Mouse (Mus musculus) right cerebral cortex, postnatal 4 days (tissue): ENCODE data around the gene Lhx1.

ENCODE experiments used
- DNase-seq: peaks from one replicate; pipeline ENCODE4 v3.0.0-alpha.2; 2022

Gene Lhx1

DNA sequence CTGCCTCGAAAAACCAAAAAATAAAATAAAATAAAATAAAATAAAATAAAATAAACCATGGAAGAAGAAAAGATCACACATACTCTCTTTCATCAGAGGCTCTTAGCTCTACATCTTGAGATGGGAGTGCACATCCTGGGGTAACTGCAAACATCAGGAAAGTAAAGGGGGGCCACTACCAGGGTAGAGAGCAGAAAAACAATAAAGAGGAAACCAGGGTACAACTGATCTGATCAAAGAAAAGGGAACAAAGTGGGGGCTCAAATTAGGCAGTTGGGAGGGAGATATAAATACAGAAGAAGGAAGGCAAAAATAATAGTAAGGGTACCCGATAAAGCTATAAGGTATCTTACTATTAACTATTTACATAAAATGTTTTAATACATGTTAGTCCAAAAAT lies 48.7 kb downstream of the Lhx1 start:
- no peak for DNase-seq

DNA sequence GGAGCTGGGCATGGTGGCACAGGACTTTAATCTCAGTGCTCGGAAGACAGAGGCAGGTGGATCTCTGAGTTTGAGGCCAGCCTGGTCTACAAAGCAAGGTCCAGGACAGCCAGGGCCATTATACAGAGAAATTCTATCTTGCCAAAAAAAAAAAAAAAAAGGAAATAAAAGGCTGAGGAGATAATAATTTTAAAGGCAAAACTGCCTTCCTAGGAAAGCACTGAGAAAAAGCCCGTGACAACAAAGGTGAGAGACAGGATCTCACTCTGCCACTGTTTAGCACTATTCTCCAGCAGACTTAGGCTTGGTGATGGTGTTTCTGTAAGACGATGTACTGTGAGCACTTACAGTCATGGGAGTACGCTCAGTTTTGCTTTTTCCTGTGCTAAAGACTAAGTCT lies 49.3 kb downstream of the Lhx1 start:
- no peak for DNase-seq

DNA sequence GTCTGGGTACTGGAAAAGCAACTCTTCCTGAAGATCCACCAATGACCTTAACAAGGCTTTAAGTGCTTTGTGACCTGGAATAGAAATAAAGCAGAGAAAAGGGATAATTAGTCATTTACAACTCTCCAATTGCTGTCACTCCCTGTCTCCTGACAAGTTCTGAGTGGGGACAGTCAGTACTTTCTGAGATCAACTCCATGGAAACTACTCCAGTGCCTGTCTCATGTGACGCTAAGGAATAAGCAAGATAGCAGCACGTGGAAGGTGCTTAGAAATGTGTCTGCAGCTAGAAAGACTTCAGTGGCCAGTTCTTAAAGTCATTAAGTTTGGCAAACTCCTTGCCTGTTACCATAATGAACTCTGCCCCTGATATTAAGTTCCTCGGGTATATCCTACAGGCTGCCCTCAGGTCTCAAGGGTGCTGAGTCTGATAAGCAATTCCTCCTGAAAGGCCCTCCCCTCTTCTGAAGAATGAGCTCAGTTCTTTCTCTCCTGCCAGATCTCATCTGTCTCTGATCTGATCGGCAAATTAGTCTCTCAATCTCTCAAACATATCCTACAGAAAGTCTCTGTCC lies 52.2 kb downstream of the Lhx1 start:
- DNase-seq = no peak
